Mouse (Mus musculus) myocyte (in vitro differentiated cells): Measurements from ENCODE around the gene Mrpl40.

ENCODE experiments used
- CEBPB ChIP-seq: IDR thresholded peaks from 2 replicates; pipeline ENCODE4 v1.6.1; 2011; ENCODE audit warnings: mild to moderate bottlenecking, moderate library complexity; ENCODE audit not compliant: poor library complexity, insufficient read depth, severe bottlenecking
- MAX ChIP-seq: IDR thresholded peaks from one replicate; pipeline ENCODE4 v1.6.1; 2011; ENCODE audit warnings: low read depth, mild to moderate bottlenecking, control low read depth
- MYOD1 ChIP-seq, 3 experiments: IDR thresholded peaks; one replicate each; pipeline ENCODE4 v1.6.1; 2011; ENCODE audit warnings: control low read depth in 2 of 3, low read depth in 2 of 3, mild to moderate bottlenecking in 2 of 3, moderate library complexity in 1 of 3; ENCODE audit not compliant: insufficient read length in 2 of 3, control insufficient read depth in 1 of 3
- POLR2A ChIP-seq: IDR thresholded peaks from one replicate; pipeline ENCODE4 v1.6.1; 2011; ENCODE audit warnings: low read depth, mild to moderate bottlenecking, control low read depth, moderate library complexity; ENCODE audit not compliant: insufficient read length
- POLR2AphosphoS2 ChIP-seq: IDR thresholded peaks from one replicate; pipeline ENCODE4 v1.6.1; 2011; ENCODE audit warnings: low read depth, control low read depth; ENCODE audit not compliant: insufficient read length
- REST ChIP-seq: IDR thresholded peaks from one replicate; pipeline ENCODE4 v1.6.1; 2011; ENCODE audit warnings: mild to moderate bottlenecking, control low read depth, moderate library complexity; ENCODE audit not compliant: insufficient read depth, insufficient read length
- TCF12 ChIP-seq: IDR thresholded peaks from one replicate; pipeline ENCODE4 v1.6.1; 2011; ENCODE audit warnings: mild to moderate bottlenecking, control low read depth; ENCODE audit not compliant: poor library complexity, insufficient read depth, severe bottlenecking
- USF1 ChIP-seq: IDR thresholded peaks from one replicate; pipeline ENCODE4 v1.6.1; 2011; ENCODE audit warnings: low read depth, mild to moderate bottlenecking, control low read depth, moderate library complexity

DNA sequence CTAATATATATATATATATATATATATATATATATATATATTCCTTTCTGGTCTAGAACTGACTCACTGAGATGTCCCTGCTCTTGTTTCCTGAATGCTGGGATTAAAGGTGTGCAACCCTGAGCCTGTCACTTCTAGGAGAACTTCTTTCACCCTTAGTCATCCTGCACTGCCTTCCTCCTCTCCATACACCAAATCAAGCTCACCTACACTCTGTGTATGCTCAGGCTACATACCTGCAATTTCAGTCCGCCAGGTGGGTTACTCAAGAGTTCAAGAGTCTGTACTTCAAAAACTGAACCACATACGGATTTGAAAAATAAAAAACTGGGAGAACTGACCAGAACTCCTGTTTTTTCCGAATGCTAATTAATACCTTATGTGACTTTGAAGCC, 40.6 kb downstream of the Mrpl40 start:
- TF ChIP-seq POLR2A (no peak), USF1 (no peak), MAX (no peak), POLR2AphosphoS2 (no peak), CEBPB (no peak), TCF12 (no peak), MYOD1 (IDR thresholded peaks at IDR 0.05; ENCODE audit: control insufficient read depth in 1 of 3, insufficient read length in 2 of 3, low read depth in 2 of 3) (no peak), REST (no peak)
